Mouse (Mus musculus): ENCODE measurements around the gene Zfp207.
"Not testable (repeated sequence)": the region's sequence is repeated elsewhere in the genome, so short reads cannot be mapped to it uniquely, and the experiment has no call there.

Gene Zfp207

DNA sequence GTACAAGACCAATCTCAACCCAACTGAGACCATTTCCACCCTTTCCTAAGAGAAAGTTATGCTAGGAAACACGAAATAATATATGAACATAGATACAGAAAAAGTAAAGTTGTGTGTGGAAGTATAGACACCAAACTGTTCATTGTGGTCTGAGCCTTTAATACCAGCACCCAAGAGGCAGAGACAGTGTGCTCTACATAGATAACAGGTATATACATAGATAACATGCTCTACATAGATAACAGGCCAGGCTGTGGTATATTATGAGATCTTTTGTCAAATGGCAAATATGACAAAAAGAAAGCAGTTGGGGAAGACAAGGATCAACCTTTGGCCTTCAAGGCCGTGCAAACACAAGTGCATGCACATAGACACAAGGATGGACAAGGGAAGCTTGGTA, 27.3 kb downstream of the Zfp207 start:
- DNase-seq (ENCODE audit: low spot score in 2 of 2), result no peak

DNA sequence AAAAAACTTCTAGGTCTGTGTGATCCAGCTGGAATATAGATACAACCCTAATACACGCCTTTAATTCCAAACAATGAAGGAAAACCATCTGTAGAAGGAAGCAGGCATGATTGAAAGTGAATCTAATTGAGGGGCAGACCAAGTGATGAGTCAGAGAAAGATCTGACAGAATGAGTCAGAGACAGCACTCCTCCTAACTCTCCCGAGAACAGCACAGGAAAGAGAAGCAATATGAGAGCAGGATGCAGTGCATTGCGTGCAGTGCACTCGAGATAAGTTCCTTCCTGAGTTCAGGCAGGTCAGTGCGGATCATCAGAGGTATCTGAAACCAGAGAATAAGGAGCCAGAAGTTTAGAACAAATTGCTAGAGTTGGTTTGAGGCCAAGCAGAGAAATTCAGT, 34.0 kb downstream of the Zfp207 start:
- no peak for DNase-seq (ENCODE audit: low spot score in 2 of 2)

DNA sequence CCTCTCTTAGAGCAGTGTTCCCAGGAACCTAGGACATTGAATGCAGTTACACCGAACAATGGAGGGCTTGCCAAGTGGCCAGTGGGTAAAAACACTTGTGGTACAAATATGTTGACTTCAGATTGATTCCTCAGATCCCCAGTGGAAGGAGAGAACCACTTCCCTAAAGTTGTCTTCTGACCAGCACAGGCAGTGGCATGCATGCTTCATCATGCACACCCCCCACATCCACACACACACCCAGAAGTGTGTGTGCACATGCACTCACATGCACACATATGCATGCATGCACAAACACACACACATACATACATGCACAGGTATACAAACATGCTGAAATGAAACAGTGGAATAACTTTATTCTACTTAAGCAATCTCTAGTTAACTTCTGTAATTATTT, 36.7 kb downstream of the Zfp207 start:
- DNase-seq (ENCODE audit: low spot score in 2 of 2), result no peak

DNA sequence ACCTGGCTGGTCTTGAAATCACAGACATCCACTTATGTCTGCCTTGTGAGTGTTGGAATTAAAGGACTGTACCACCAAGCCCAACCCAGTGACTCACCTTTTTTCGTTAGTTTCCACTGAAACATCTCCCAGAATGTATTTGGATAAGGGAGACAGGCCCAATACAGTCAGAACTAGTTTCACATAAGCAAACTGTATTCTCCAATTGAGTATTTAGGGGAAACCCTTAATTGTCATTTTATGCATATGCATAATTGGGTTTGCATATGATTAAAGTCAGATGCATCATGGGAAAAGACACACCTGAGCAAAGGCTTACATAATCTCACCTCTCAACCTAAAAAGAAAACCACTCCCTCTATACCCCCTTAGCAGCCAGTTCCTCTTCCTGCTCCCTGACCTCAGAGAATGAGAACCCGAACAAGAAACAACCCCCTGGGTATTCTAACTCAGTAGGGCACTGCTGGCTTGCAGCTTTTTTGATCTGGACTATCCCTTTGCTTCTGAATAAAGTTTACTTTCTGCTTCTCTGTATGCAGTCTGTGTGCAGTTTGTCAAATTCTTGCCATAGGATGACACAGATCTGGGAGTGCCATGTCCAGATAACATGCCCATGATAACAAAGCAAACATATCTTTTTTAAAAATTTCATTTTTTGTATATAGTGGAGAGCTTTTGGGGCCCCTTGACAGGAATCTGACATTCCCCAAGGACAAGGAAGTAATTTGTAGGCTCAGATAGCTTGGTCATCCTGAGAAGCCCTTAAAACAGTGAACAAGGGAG, 37.3 kb downstream of the Zfp207 start:
- no peak for DNase-seq (ENCODE audit: low spot score in 2 of 2)

DNA sequence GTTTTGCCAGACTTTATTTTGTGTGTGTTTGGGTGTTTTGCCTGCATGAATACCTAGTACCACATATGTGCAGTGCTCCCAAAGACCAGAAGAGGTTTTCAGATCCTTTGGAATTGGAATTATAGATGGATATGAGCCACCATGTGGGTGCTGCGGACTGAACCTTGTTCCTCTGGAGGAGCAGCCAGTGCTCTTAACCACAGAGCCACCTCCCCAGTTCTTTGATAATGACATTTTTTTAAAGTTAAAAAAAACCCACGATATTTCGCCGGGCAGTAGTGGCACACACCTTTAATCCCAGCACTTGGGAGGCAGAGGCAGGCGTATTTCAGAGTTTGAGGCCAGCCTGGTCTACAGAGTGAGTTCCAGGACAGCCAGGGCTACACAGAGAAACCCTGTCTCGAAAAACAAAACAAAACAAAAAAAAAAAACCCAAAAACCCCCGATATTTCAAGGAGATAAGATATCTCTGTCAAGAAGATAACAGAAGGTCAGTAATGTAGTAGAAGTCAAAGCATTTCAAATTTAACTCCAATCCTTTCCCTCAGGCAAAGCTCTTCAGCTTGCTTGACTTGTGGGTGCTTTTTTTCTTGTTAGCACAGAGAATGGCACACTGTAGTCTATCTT, 38.5 kb downstream of the Zfp207 start:
- DNase-seq (ENCODE audit: low spot score in 2 of 2), result no peak

DNA sequence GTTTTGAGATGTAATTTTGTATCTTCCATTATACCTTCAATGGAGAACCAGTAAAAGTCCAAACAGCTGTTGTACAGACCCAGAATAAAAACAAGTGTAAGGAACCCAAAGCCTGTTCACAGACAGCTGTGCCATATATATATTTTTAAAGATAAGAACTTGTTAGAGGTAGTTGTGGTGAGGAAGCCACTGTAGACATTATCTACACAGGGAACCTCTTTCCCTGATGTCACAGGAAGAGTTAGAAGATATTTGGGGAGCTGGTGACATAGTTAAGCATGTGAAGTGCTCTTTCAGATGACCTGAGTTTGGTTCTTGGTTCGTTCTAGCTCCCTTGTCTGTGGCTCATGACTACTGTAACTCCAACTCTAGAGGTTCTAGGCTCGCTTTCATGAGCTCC, 41.6 kb downstream of the Zfp207 start:
- DNase-seq (ENCODE audit: low spot score in 2 of 2), result no peak

DNA sequence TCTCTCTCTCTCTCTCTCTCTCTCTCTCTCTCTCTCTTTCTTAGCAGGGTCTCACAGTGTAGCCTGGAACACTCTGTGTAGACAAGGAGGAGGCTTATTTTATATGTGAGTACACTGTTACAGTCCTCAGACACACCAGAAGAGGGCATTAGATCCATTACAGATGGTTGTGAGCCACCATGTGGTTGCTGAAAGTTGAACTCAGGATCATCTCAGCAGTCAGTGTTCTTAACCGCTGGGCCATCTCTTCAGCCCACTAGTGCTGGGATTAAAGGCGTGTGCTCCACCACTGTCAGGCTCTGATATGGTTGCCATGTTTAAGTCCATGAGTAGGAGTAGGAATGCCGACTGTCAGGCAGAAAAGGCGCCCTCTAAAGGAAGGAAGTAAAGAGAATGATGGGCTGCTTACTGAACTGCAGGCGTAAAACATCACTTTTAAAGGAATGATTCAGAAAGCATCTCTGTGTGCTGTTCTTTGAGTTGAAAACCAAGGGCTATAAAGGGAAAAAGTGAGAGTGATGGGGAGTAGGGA, 42.2 kb downstream of the Zfp207 start:
- no peak for DNase-seq (ENCODE audit: low spot score in 2 of 2)

DNA sequence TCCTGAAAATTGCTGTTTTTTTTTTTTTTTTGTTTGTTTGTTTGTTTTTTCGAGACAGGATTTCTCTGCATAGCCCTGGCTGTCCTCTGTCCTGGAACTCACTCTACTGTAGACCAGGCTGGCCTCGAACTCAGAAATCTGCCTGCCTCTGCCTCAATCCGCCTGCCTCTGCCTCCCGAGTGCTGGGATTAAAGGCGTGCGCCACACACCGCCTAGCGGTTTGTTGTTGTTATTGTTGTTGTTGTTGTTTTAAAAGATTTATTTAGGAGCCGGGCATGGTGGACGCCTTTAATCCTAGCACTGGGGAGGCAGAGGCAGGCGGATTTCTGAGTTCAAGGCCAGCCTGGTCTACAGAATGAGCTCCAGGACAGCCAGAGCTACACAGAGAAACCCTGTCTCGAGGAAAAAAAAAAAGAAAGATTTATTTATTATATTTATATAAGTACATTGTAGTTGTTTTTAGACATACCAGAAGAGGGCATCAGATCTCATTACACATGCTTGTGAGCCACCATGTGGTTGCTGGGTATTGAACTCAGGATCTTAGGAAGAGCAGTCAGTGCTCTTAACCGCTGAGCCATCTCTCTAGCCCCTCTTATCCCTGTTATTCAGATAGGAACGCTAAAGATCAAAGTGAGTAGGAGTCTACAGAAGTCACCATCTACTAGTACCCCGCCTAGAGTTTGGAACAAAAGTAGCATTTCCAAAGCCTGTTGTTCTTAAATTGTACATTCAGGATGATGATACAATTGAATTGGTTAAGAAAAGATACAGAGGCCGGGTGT, 43.1 kb downstream of the Zfp207 start:
- not testable (repeated sequence) for DNase-seq (ENCODE audit: low spot score in 2 of 2)

DNA sequence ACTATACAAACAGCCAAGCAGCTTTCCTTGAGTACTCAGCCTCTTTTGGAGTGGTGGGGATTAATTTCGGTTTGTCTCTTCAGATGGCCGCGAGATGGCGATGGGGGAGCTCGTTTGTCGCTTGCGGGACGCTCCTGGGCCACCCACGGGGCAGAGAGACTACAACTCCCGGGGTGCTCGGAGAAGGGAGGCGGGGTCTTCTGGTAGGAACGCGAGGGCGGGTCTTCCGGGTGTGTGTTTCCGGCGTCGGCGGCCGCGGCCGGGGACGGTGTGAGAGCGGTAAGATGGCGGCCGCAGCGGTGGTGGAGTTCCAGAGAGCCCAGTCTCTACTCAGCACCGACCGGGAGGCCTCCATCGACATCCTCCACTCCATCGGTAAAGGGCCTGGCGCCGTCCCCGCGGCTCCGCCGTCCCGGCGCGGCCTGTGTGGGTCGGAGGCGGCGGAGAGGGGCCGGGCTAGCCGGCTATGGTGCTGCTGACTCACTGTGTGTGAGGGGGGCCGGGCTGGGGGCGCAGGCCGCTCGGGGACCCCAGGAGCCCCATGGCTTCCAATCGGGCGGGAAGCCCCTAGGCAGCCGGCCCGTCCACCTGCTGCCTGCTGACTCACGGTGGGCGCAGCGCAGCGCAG, 45.4 kb downstream of the Zfp207 start, which contains the start of gene Psmd11:
Psmd11 (plus strand) TSS at position 235 of the 628 bp plus-strand sequence.
- DNase-seq (ENCODE audit: low spot score in 2 of 2), result peak; percentile 92 to 95

DNA sequence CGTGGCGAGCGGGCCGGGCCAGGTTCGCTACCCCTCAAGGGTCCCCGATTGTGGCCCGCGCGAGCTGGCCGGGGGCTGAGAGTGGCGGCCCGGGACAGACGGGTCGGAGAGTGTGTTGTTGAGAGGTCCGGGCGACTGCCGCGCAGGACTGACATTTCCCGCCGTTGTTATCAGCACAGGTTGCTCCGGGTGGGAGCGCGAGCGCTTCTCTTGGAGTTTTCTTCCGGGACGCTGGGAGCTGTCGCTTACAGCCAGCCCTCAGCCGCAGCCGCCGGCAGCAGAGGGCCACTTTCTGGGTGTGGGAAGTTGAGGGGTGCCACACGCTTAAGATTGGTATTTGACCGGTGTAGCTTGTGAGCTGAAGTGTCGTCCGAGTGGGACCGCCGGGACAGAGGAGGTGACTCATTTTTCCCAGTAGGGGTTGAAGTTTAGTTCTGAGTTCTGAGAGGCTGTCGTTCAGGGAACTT, 46.0 kb downstream of the Zfp207 start:
- peak in 1 of 2 experiments; percentile 34 for DNase-seq (ENCODE audit: low spot score in 2 of 2)

DNA sequence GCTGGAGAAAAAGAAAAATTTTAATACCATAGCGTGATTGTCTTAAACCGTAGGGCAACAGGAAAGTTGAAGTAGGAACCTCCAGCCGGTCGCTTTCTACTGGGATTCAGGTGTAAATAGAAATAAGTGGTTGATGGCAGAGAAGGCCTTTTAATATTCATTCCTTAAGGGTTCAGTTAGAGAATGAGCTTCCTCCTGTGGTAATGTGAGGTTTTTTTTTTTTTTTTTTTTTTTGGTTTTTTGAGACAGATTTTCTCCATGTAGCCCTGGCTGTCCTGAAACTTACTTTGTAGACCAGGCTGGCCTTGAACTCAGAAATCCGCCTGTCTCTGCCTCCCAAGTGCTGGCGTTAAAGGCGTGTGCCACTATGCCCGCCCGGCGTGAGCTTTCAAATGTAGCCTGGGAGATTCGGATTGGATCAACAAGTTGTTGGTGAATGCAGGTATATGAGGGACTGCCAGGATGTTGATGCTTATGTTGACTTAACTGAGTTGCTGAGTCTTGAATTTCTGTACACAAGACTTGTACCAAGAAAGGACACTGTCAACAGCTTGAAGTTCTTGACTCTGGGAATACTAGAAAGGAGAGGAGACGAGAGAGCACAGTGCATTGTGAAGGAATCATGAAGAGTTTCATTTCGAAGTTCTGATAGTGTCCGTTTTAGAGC, 46.6 kb downstream of the Zfp207 start:
- DNase-seq (ENCODE audit: low spot score in 2 of 2), result no peak

DNA sequence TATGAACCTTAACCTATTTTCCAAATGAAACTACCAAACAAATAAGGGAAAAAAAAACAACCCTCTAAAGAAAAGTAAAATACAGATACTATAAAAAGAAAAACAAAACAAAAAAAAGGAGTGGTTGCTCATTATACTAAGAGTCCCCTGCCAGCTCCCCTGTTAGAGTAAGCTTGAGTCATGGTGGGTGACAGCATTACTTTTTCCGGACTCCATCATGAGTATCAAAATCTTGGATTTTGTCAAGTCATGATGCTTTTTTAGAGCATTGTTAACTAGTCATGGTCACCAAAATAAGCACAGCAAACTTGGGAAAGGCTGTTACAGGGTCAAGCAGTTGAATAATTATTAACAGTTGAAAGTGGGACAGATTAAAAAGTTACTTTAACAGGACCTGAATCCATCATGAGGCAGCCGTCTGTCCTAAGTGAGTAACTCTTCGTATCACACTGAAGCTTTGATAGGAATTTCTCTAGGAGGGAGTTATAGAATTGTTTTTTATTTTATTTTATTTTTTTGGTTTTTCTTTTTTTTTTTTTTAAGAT, 47.4 kb downstream of the Zfp207 start:
- no peak for DNase-seq (ENCODE audit: low spot score in 2 of 2)

DNA sequence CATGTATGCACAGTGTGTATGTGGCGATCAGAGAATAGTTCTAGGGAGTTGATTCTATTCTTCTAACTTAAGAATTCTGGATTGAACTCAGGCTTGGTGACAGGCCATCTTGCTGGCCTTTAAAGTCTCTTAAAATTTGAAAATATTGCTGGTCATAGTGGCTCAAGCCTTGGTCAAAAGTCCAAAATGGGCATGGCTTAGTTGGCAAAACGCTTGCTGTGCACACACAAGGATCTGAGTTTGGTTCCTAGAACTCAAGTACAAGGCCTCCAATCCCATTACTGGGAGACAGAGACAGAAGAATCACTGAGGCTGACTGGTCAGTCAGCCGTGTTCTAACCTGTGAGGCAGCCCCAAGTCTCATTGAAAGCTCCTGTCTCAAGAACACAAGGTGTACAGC, 63.8 kb downstream of the Zfp207 start:
- DNase-seq (ENCODE audit: low spot score in 2 of 2), result no peak

DNA sequence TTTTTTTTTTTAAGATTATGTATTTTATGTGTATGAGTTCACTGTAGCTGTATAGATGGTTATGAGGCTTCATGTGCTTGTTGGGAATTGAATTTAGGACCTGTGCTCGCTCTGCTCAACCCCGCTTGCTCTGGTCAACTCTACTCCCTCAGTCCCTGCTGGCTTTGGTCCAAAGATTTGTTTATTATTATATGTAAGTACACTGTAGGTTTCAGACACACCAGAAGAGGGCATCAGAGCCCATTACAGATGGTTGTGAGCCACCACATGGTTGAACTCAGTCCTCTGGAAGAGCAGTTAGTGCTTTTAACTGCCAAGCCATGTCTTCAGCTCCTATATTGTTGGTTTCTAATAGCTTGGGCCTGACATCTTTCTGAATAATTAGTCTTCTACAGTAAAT, 66.8 kb downstream of the Zfp207 start:
- no peak for DNase-seq (ENCODE audit: low spot score in 2 of 2)

DNA sequence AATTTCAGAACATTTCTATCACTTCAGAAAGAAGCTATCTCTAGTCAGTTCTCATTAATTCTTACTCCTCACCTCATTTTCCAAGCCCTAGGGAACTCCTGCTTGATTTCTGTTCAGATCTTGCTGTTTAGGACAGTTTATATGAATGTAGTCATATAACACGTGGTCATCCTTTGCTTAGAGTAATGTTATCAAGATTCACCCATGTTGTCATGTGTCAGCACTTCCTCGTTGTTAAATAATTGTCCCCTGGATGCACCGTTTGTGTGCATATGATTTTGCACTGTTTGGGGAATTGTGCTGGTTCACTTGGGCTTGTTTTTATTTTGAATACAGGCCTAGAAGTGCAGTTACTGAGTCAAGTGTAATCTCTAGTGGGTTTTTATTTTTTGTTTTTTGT, 69.2 kb downstream of the Zfp207 start:
- DNase-seq (ENCODE audit: low spot score in 2 of 2), result no peak

DNA sequence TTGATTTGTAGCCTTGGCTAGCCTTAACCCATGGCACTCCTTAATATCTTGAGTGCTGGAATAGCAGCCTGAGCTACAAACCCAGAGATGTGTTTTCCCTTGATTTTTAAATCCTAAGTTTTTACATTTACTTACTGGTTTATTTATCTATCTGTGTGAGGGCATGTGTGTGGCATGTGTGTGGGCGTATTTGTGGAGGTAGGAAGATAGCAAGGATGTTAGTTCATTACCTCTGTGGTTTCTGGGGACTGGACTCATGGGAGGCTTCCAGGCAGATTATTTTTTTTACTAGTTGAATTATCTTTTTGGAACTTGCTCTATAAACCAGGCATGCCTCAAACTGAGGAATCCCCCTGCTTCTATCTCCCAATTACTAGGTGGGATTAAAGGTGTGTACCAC, 70.1 kb downstream of the Zfp207 start:
- DNase-seq (ENCODE audit: low spot score in 2 of 2), result no peak
